Mouse (Mus musculus) bone marrow macrophage, adult 2 months (primary cell): ENCODE measurements around the gene Pmpca. TPM values are rescaled to one million over a fixed set of nuclear protein-coding genes. Genes with fewer than 3 reads are reported as not detected.

Experiments used
- H3K27ac ChIP-seq: 2 replicates; pipeline ENCODE4 v1.5.1; 2012; ENCODE audit warnings: low read depth, low read length; ENCODE audit not compliant: insufficient read depth
- H3K4me1 ChIP-seq: 2 replicates; pipeline ENCODE4 v1.6.1; 2012; ENCODE audit warnings: low read length; ENCODE audit not compliant: control insufficient read depth, insufficient read depth
- H3K4me3 ChIP-seq: 2 replicates; pipeline ENCODE4 v1.5.1; 2012; ENCODE audit warnings: mild to moderate bottlenecking, low read length, moderate library complexity; ENCODE audit not compliant: insufficient read depth
- CTCF ChIP-seq: IDR thresholded peaks from 2 replicates; pipeline ENCODE4 v1.5.1; 2012; ENCODE audit warnings: low read depth, mild to moderate bottlenecking, low read length, moderate library complexity
- POLR2A ChIP-seq: IDR thresholded peaks from 2 replicates; pipeline ENCODE4 v1.6.1; 2012; ENCODE audit warnings: mild to moderate bottlenecking, low read depth, low read length, borderline replicate concordance
- polyA plus RNA-seq: library from polyadenylated mRNA; stranded (reverse); fragments of >200 nt; gene quantifications from 2 replicates; pipeline ENCODE4 v1.2.4, GENCODE M21; 2012; ENCODE audit not compliant: missing spikeins, insufficient read depth, insufficient read length

The Pmpca gene
- polyA plus RNA-seq, 1 experiment = 51.6 TPM

DNA sequence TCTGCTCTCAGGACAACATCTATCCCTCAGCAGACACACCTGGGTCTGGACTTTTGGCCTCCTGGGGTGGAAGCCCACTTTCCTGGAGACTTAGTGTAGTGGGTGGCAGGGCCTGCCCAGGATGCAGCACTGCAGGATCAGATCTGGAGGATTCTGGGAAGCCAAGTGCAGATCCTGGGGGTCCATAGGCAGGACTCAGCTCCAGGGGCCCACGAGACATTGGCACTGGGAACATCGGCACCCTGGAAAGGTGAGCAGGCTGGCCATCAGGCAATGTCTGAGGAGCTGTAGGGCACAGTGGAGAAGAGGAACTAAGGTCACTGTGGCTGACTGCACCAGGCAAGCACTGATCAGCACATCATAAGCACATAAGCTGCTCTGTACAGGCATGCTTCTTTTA lies 32.8 kb downstream of the Pmpca start:
- H3K27ac ChIP-seq = no peak overlapping the region
- TF ChIP-seq POLR2A = no peak
- no peak overlapping the region for H3K4me3 ChIP-seq
- H3K4me1 ChIP-seq = peaks cover 3% of the 10 kb centered on the region; the same call in 1 of the 2 replicates

DNA sequence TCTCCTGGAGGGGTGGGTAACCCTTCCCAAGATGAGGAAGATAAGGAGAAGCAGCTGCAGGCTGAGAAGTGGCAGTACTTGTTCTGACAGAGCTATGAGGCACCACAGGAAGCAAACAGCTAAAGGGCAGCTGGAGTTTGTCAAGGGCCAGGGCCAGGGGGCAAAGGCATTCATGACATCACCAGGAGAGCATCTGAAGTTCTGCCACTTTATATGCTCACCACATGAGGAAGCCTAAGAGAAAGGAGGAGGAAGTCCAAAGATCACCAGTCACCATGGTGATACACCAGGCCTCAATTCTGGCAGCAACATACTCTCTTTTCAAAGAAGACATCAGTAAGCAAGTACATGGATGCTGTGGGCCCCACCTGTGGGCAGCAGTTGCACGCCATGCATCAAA lies 33.9 kb downstream of the Pmpca start:
- Histone ChIP-seq H3K4me3 (no peak overlapping the region), H3K4me1 (no peaks in the 10 kb centered on the region), H3K27ac (no peak overlapping the region)
- no peak for TF ChIP-seq POLR2A
- TF ChIP-seq CTCF = no peak

DNA sequence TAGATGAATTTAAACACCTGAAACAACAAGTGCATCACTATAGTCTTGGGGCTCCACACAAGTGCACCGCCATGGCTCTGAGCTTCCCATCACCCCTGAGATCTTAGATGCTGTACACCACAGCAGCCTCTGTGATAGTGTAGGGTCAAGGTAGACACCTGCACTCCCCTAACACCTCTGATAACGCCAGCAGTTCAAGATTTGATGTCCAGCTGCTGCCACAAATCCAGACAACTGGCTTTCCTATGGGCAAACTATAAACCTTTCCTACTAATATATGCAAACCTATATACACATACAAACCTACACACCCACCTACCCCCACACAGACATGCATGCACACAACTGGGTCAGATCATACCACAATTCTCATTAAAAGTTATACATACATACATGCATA lies 35.4 kb downstream of the Pmpca start:
- H3K27ac ChIP-seq = no peak overlapping the region
- no peak for TF ChIP-seq POLR2A
- no peak for TF ChIP-seq CTCF
- no peak overlapping the region for H3K4me3 ChIP-seq
- H3K4me1 ChIP-seq = no peaks in the 10 kb centered on the region

DNA sequence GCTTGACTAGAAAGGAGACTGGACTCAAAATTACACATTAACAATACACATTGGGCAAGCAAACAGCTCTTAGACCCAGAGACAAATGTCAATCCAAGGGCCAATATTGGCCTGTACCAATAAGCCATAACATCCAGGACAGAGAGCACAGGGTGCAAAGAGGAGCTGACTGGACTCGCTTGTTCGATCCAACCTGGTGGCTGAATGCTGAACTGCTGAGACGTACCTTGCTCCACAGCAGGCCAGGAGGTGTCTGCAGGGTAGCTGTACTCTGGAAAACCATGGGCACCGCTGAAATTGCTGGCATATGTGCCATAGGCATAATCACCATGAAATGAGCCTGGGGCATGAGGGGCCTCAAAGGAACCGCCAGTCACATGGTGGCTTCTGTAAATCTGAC lies 40.7 kb downstream of the Pmpca start:
- Histone ChIP-seq H3K4me1 (no peaks in the 10 kb centered on the region), H3K4me3 (no peak overlapping the region), H3K27ac (no peak overlapping the region)
- TF ChIP-seq CTCF = no peak
- no peak for TF ChIP-seq POLR2A

DNA sequence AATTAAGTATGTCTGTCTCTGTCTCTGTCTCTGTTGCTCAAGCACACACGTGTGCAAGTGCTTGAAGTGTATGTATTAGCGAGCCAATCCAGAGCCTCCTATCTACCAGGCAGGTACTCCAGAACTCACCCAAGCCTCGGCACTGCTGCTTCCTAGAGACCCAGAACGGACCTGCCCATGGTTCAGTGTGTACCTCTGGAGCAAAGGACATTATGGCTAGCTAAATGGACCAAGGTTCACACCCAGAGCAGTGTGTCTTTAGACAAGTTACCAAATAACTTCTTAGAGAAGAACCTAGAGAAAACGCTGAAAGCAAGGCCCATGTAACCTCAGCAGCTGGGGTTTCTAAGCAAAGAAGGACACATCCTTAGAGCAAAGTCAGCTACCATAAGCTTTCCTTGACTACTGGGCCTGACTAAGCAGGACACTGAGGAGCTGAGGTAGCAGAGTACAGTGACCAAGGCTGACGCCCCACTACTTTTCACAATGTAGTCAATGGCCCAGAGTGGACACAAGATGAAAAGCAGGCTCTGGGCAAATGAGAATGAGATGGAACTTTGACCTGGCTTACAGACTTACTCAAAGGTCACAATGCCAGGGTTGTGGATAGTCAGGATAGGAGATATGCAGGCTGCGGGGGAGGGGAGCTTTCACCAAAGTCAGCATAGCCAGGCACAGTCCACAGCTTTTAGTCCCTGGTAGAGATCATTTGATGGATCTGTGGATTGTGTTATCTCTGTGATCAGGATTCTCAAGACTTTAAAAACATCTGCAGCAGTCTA lies 45.8 kb downstream of the Pmpca start:
- Histone ChIP-seq H3K27ac (no peak overlapping the region), H3K4me3 (no peak overlapping the region), H3K4me1 (no peaks in the 10 kb centered on the region)
- TF ChIP-seq POLR2A (no peak), CTCF (no peak)

DNA sequence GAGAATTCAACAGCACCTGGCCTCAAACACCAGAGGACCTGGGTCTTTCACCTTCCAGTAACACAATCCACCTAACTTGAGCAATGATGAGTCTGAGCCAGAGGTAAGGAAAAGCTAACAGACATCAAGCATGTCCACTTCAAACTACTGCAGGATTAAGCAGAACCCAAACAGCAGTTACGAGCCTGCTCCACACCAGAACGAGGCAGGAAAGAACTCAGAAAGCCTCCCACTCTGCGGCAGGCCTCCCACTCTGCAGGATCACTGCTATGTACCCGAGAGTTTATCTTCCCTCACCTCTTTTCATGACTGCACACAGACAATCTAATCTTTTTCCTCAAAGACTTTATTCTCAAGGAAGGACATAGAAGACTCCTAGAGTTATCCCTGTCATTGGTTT lies 48.1 kb downstream of the Pmpca start:
- Histone ChIP-seq H3K27ac (no peak overlapping the region), H3K4me3 (no peak overlapping the region), H3K4me1 (no peaks in the 10 kb centered on the region)
- no peak for TF ChIP-seq POLR2A
- no peak for TF ChIP-seq CTCF

DNA sequence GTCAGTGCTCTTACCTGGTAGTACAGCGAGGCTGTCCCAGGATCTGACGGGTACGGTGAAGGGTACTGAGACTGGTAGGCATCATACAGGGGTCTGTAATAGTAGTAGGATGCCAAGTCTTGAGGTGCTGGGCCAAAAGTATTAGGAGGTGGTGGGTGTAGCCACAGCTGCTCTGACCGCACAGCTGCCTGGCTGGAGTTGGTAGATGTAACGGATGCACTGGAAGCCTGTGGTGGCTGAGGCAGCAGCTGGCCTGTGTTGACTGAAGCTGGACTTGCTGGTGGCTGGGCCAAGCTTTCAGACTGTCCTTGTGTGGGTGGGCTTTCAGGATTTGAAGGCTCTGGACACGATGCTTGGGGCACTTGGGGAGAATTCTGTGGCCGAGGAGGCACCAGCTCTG lies 49.2 kb downstream of the Pmpca start:
- H3K27ac ChIP-seq = no peak overlapping the region
- H3K4me3 ChIP-seq = no peak overlapping the region
- no peak for TF ChIP-seq CTCF
- TF ChIP-seq POLR2A = no peak
- H3K4me1 ChIP-seq = 0 out of 2 replicates have a peak, but pooled peaks cover 5% of the 10 kb centered on the region

DNA sequence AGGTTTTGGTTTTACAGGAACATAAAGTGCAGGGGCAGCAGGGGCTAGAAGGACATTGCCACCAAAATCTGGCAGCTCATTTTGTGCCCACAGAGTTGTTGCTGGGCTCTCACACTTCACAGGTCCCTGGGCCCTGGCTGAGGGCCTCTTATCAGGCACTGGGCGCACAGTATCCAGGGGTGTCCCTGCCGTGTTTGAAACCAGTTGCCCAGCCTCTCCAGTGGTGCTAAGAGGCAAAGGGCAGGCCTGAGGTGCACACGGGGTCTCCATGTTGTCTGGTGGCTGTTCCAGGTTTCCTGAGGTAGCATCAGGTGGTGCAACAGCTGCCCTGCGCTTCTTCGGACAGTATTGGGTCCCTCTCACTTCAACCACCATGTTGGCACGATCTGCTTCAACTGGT lies 50.5 kb downstream of the Pmpca start:
- H3K27ac ChIP-seq = no peak overlapping the region
- TF ChIP-seq POLR2A = no peak
- TF ChIP-seq CTCF = no peak
- no peak overlapping the region for H3K4me3 ChIP-seq
- H3K4me1 ChIP-seq = 0 out of 2 replicates have a peak, but pooled peaks cover 5% of the 10 kb centered on the region

DNA sequence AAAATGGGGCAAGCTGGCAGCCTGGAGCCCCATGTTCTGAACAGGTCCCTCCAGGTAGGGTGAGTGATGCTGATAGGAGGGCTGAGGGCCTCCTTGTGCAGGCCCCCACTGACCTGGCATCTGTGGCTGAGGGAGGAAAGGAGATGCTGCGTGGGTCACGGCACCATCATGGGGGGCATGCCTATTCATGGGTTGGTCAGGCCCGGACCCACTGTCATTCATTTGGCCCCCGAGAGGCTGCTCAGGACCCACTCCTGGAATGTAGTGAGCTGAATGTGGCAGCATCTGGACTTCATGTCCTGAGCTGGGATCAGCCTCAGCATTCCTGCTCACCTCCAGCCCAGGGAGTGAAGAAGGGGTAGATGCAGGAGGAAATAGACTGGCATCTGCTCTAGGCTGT lies 52.1 kb downstream of the Pmpca start:
- no peak overlapping the region for H3K4me3 ChIP-seq
- 0 out of 2 replicates have a peak, but pooled peaks cover 5% of the 10 kb centered on the region for H3K4me1 ChIP-seq
- TF ChIP-seq CTCF (no peak), POLR2A (no peak)
- H3K27ac ChIP-seq = no peak overlapping the region

DNA sequence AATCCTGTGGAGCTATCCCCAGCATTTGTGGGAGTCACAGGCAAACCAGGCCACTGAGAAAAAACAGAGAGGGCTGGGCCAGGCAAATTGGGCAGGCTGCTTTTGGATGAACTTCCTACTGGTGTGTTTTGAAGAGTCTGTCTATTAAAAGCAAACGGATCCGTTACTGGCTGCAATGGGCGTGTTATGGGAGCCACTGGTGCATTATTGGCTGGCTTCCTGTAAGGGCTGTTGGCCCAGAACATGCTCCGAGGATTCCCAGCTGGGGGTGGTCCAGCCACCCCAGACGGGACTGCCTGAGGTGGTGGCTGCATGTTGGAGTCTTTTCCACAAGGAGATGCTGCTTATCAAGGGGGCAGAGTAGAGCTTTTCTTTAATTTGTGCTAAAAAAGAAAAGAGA lies 52.5 kb downstream of the Pmpca start:
- H3K4me3 ChIP-seq = no peak overlapping the region
- H3K4me1 ChIP-seq = peaks cover 6% of the 10 kb centered on the region
- H3K27ac ChIP-seq = no peak overlapping the region
- TF ChIP-seq POLR2A (no peak), CTCF (no peak)

DNA sequence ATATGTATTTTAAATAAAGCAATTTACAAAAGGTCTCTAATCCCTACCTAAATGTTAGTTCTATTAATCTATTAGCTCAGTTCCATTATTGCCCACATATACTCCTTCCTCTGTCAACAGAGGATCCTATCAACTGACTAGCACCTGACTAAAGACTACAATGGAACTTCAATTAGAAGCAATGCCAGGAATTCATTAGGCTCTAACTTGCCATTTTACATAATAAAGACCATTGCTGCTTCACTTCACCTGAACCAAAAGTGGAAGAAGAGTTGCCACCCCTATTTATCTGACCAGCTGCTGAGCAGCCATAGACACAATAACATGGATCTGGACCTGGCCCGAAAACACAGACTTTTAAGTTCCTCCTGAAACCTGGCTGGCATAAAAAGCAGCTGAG lies 53.7 kb downstream of the Pmpca start:
- Histone ChIP-seq H3K4me3 (no peak overlapping the region), H3K27ac (no peak overlapping the region), H3K4me1 (peaks cover 10% of the 10 kb centered on the region)
- TF ChIP-seq CTCF (no peak), POLR2A (no peak)
